Mouse (Mus musculus) erythroid progenitor cell, adult 5-6 weeks (primary cell): ENCODE measurements around the gene Usp3. TPM values are rescaled to one million over a fixed set of nuclear protein-coding genes. Genes with fewer than 3 reads are reported as not detected.

ENCODE experiments used
- ATAC-seq: replicated peaks from 2 replicates; pipeline ENCODE4 v1.8.0; 2016; ENCODE audit warnings: moderate number of reproducible peaks, mild to moderate bottlenecking, moderate TSS enrichment, inconsistent platforms; ENCODE audit not compliant: poor library complexity, low FRiP score, severe bottlenecking
- total RNA-seq, 2 experiments: library from RNA; stranded (forward) in 1 of 2; stranded (reverse) in 1 of 2; fragments of 150-400 nt in 1 of 2; fragments of 186-747, 209-891 nt in 1 of 2; gene quantifications; 2 replicates each; pipeline versions ENCODE4 v1.2.3 to v1.2.4; 2015 to 2017; ENCODE audit warnings: low replicate concordance in 2 of 2

Usp3 gene
- total RNA-seq, 2 experiments from 2014 or later, result 27.4 to 45.7 TPM

GRCm38 (mm10) chr9:66605876-66606750 is 13.2 kb upstream of the Usp3 start:
- ATAC-seq, result no peak

GRCm38 (mm10) chr9:66604349-66605206 is 11.6 kb upstream of the Usp3 start:
- no peak for ATAC-seq

- no peak for ATAC-seq
Observed at GRCm38 (mm10) chr9:66603907-66604306, 11.0 kb upstream of the Usp3 start.

GRCm38 (mm10) chr9:66601006-66601405 is 8.1 kb upstream of the Usp3 start:
- no peak for ATAC-seq

GRCm38 (mm10) chr9:66600551-66600950 is 7.6 kb upstream of the Usp3 start:
- no peak for ATAC-seq

- no peak for ATAC-seq
Observed at GRCm38 (mm10) chr9:66599577-66599976, 6.6 kb upstream of the Usp3 start.

- ATAC-seq, result no peak
Observed at GRCm38 (mm10) chr9:66598636-66599035, 5.7 kb upstream of the Usp3 start.

- no peak for ATAC-seq
Observed at GRCm38 (mm10) chr9:66597480-66598215, 4.7 kb upstream of the Usp3 start.

GRCm38 (mm10) chr9:66597076-66597475 is 4.1 kb upstream of the Usp3 start:
- no peak for ATAC-seq

- no peak for ATAC-seq
Observed at GRCm38 (mm10) chr9:66595722-66596675, 3.1 kb upstream of the Usp3 start.

- ATAC-seq, result no peak
Observed at GRCm38 (mm10) chr9:66594061-66594460, 1.1 kb upstream of the Usp3 start.

GRCm38 (mm10) chr9:66593613-66593969 is 649 bp upstream of the Usp3 start:
- ATAC-seq, result no peak

- peak; percentile 43 for ATAC-seq
Observed at GRCm38 (mm10) chr9:66591851-66592645, 894 bp downstream of the Usp3 start.

GRCm38 (mm10) chr9:66590051-66590450 is 2.9 kb downstream of the Usp3 start:
- ATAC-seq, result no peak

GRCm38 (mm10) chr9:66587016-66587415 is 5.9 kb downstream of the Usp3 start:
- no peak for ATAC-seq

- no peak for ATAC-seq
Observed at GRCm38 (mm10) chr9:66586533-66586932, 6.4 kb downstream of the Usp3 start.

- no peak for ATAC-seq
Observed at GRCm38 (mm10) chr9:66585191-66585590, 7.8 kb downstream of the Usp3 start.

- no peak for ATAC-seq
Observed at GRCm38 (mm10) chr9:66584176-66584575, 8.8 kb downstream of the Usp3 start.
